Mouse (Mus musculus) retina, postnatal 1 day (tissue): ENCODE results near the gene 2200002D01Rik.
"Not testable (repeated sequence)": the region's sequence is repeated elsewhere in the genome, so short reads cannot be mapped to it uniquely, and the experiment has no call there.

Source experiments
- DNase-seq: peaks from one replicate; pipeline ENCODE4 v3.0.0-alpha.2; 2012

Gene 2200002D01Rik

GRCm38 (mm10) chr7:29236593-29236992 is 11.7 kb downstream of the 2200002D01Rik start:
- DNase-seq = no peak

DNA sequence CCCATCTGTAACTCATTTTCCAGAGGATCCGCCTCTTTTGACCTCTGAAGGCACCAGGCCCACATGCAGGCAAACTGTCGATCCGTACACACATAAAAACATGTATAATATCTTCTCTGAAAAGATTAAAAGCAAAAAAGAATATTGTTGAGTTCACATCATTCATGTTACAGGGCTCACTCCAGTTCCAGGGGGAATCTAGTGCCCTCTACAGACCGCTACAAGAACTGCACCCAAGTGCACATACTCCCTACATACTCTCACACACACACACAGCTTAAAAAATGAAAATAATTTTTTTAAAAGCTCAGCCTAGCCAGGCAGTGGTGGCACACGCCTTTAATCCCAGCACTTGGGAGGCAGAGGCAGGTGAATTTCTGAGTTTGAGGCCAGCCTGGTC is 13.6 kb downstream of the 2200002D01Rik start:
- DNase-seq = no peak

DNA sequence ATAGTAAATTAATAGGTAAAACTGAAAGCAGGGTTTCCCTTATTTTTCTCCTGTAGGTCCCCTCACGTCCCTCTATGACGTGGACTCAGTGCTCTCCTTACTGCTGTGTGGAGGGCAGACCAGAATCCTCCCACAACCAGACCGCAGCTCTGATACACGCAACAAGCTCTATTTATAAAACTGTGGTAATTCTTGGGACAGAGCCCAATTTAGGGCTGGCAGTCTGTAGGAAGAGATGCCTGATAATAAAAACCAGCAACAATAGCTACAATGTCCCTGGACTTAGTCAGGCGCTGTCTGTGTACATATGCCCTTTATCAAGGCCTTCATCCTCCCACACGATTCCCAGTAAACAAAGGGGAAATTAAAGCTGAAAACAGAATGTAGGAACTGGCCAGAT is 14.5 kb downstream of the 2200002D01Rik start:
- DNase-seq = no peak

- DNase-seq = peak; percentile 42
Measured at GRCm38 (mm10) chr7:29232247-29233013, 15.8 kb downstream of the 2200002D01Rik start, which contains the start of gene Kcnk6. Gene Kcnk6 (minus strand): TSS chr7:29232515.

DNA sequence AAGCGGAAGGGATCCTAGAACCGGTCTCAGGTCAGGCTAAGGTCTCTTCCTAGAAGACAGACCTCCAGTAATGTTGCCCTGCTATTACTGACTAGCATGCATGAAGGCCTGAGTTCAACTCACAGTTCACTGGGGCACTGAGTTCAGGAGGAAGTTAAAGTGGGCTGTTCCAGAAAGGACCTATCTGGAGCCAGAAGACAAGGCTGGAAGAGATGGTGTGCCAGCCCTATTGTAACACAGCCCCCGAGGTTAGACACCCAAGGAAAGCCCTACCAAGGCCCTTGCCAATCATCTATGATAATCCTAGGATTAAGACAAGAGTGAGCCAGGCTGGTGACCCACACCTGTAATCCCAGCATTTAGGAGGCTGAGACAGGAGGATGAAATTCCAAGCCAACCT is 16.7 kb downstream of the 2200002D01Rik start:
- no peak for DNase-seq

GRCm38 (mm10) chr7:29230560-29230959 is 17.7 kb downstream of the 2200002D01Rik start:
- DNase-seq = no peak

- no peak for DNase-seq
Measured at GRCm38 (mm10) chr7:29228202-29228601, 20.1 kb downstream of the 2200002D01Rik start.

GRCm38 (mm10) chr7:29225520-29225919 is 22.7 kb downstream of the 2200002D01Rik start:
- DNase-seq = no peak

GRCm38 (mm10) chr7:29224756-29225394 is 23.4 kb downstream of the 2200002D01Rik start:
- peak; percentile 37 for DNase-seq

DNA sequence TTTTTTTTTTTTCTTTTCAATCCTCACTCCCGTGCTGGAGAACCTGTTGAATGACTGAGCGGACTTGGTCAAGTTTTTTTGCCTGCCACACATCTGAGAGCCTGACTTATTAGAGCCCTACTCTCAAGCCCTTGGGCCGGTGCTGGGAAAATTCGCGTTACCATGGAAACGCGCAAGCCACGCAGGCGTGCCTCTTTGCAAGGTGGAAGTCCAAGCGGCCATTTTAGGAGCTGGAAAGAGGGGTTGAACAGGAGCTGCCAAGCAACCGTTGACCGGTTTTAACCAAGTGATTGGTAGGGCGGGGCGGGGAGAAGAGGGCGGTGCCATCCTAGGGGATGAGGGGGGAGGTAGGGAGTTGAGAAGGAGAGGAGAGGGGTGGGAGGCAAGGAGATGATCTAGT is 33.4 kb downstream of the 2200002D01Rik start:
- DNase-seq = no peak

- no peak for DNase-seq
Measured at GRCm38 (mm10) chr7:29214236-29214635, 34.0 kb downstream of the 2200002D01Rik start.

DNA sequence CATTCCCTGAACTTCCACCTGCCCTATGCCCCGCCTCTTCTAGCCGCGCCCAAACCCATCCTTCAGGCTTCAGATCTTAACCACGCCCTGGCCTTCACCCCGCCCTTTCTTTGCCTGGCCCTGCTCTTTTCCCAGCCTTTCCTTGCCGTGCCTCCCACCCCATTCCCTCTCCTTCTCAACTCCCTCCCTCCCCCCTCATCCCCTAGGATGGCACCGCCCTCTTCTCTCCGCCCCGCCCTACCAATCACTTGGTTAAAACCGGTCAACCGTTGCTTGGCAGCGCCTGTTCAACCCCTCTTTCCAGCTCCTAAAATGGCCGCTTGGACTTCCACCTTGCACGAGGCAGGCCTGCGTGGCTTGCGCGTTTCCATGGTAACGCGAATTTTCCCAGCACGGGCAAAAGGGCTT is 34.6 kb downstream of the 2200002D01Rik start, which contains the start of gene Catsperg1:
Gene Catsperg1 (minus strand): TSS at position 361 of the 408 bp plus-strand sequence.
- peak; percentile 87 for DNase-seq

GRCm38 (mm10) chr7:29212775-29213560 is 35.3 kb downstream of the 2200002D01Rik start:
- peak; percentile 7 for DNase-seq

- peak; percentile 27 for DNase-seq
Measured at GRCm38 (mm10) chr7:29212199-29212765, 36.0 kb downstream of the 2200002D01Rik start.

GRCm38 (mm10) chr7:29211415-29212198 is 36.7 kb downstream of the 2200002D01Rik start:
- DNase-seq = peak; percentile 86

DNA sequence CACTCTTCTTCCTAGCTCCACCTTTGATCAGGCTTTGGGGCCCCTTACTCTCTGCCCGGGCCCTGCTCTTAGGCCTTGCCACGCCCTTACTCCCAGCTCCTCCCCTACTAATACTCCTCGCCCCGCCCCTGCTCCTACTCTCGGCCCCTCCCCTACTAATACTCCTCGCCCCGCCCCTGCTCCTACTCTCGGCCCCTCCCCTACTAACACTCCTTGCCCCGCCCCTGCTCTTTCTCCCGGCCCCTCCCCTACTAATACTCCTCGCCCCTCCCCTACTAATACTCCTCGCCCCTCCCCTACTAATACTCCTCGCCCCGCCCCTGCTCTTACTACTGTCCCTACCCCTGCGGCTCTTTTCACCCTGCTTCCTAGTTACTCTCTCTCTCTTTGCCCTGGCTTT is 37.3 kb downstream of the 2200002D01Rik start:
- not testable (repeated sequence) for DNase-seq

DNA sequence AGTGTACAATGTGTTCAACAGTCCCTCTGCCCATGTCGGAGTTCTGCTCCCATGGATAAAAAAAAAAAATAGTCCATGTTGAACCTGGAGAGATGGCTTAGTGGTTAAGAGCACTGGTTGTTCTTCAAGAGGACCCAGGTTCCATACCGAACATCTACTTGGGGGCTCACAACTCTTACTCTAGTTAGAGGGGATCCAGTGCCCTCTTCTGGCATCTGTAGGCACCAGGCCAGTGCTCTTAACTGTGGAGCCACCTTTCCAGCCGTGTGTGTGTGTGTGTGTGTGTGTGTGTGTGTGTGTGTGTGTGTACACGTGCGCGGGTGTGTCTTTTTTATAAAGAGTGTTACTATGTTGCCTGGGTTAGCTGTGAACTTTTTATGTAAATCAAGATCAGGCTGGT is 45.7 kb downstream of the 2200002D01Rik start:
- DNase-seq = no peak
